Comparison of ENCODE assay signal across 29 mouse cellular contexts in the genomic region with DNA sequence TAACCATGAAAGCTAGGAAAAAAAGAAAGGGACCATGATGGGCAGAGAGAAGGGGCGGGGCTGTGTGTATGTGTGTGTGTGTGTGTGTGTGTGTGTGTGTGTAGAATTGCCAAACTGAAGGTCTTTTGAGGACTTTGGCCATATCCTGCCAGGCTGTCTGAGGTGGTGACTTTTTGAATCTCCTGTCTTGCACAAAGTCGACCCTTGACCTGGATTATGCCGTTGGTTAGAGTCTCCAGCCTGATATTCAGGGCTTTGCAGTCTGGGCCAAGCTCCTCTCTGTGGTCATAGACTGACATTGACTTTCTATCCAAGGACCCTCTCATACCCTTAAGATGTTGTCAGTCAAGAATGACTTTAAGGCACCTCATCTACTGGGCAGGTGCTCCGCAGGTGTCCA. TPM values are rescaled to one million over a fixed set of nuclear protein-coding genes. Genes with fewer than 3 reads are reported as not detected.
DNase-seq lines count a peak whose midpoint lies in the region; ATAC-seq and TF ChIP-seq lines count a peak whose summit lies in the region.
"Had no signal": no experiment of that assay in that cellular context is flagged by ENCODE, and none has a peak within 500 bp of the region (broad histone marks: within the 10 kb centered on the region; RNA-seq: fewer than 3 reads in every experiment).

No protein-coding gene starts in this region.

- no peaks in the 10 kb centered on the region for H3K36me3 ChIP-seq in liver, adult 2 months (ENCODE audit: control insufficient read depth, insufficient read depth, low read length)
- H3K36me3 ChIP-seq in liver, embryonic 12.5 days: no peaks in the 10 kb centered on the region
- H3K36me3 ChIP-seq: G1E had no signal

- no peak for TF ChIP-seq CTCF in liver, adult 2 months (IDR thresholded peaks at IDR 0.05; ENCODE audit: low read depth, low read length)

- DNase-seq in heart, adult 11 months: peak; percentile 73
- DNase-seq in heart, adult 18-20 months: no peak
- peak; percentile 72 for DNase-seq in liver, adult 2 months (ENCODE audit: extremely low read depth, low read depth, low spot score)
- no peak for DNase-seq in thymus, postnatal 10 days (ENCODE audit: low spot score in 2 of 2)
- DNase-seq: adrenal gland, adult 8-10 months; adrenal gland, postnatal 14 days; adrenal gland, postnatal 36 days; B cell, adult 2 months; cerebellum, adult 11 months; cerebellum, adult 18-20 months; cerebellum, adult 8-10 months; cerebellum, adult 9-11 months; cerebellum, postnatal 14 days; cerebellum, postnatal 36 days; embryo, embryonic 11 days had no signal

- no peak overlapping the region for H3K9ac ChIP-seq in liver, adult 2 months (ENCODE audit: low read depth, low read length)
- no peak overlapping the region for H3K9ac ChIP-seq in liver, embryonic 12.5 days
- H3K9ac ChIP-seq: embryonic facial prominence, embryonic 13.5 days; embryonic facial prominence, embryonic 15.5 days; forebrain, embryonic 12.5 days had no signal

- WGBS in liver, adult 2 months: 60% methylated on average over 4 of the region's 4 CpGs
- 86% methylated on average over 4 of the region's 4 CpGs for WGBS in liver, embryonic 12.5 days (ENCODE audit: insufficient replicate concordance)

- H3K4me2 ChIP-seq in liver, embryonic 12.5 days: no peak overlapping the region
- H3K4me2 ChIP-seq: embryonic facial prominence, embryonic 13.5 days; embryonic facial prominence, embryonic 15.5 days; forebrain, embryonic 12.5 days had no signal

- TF ChIP-seq POLR2A in liver, adult 2 months (IDR thresholded peaks at IDR 0.05; ENCODE audit: extremely low read depth, insufficient read depth, low read length): no peak

- H3K27me3 ChIP-seq in liver, adult 2 months (ENCODE audit: control insufficient read depth, insufficient read depth, low read length): no peaks in the 10 kb centered on the region
- no peaks in the 10 kb centered on the region for H3K27me3 ChIP-seq in liver, embryonic 12.5 days (replicated peaks)
- H3K27me3 ChIP-seq: CH12.LX; embryonic facial prominence, embryonic 13.5 days; embryonic facial prominence, embryonic 15.5 days; forebrain, embryonic 12.5 days had no signal

- no peaks in the 10 kb centered on the region for H3K9me3 ChIP-seq in liver, embryonic 12.5 days (replicated peaks)
- H3K9me3 ChIP-seq: embryonic facial prominence, embryonic 13.5 days; embryonic facial prominence, embryonic 15.5 days; forebrain, embryonic 10.5 days; forebrain, embryonic 12.5 days had no signal

- H3K4me1 ChIP-seq in liver, adult 2 months (ENCODE audit: control insufficient read depth, insufficient read depth, low read length): peaks cover 2% of the 10 kb centered on the region; the same call in 1 of the 2 replicates
- no peaks in the 10 kb centered on the region for H3K4me1 ChIP-seq in liver, embryonic 12.5 days
- 0 out of 2 replicates have a peak, but pooled peaks cover 3% of the 10 kb centered on the region for H3K4me1 ChIP-seq in brown adipose tissue, adult 24 weeks (ENCODE audit: control insufficient read depth, insufficient read depth, insufficient read length, low read length)
- H3K4me1 ChIP-seq: embryonic facial prominence, embryonic 13.5 days; embryonic facial prominence, embryonic 15.5 days had no signal

- ATAC-seq in liver, embryonic 12.5 days: no peak
- ATAC-seq: activated CD4-positive, CD25-positive, alpha-beta regulatory T cell, adult 4 months; CD4-positive, CD25-positive, alpha-beta regulatory T cell, adult 4 months; forebrain, embryonic 14.5 days; forebrain, embryonic 16.5 days; Patski had no signal

- H3K27ac ChIP-seq in liver, adult 2 months (replicated peaks; ENCODE audit: insufficient read depth, low read depth, low read length): no peak overlapping the region
- no peak overlapping the region for H3K27ac ChIP-seq in liver, embryonic 12.5 days
- peak overlapping the region; percentile 100 for H3K27ac ChIP-seq in brown adipose tissue, adult 24 weeks (replicated peaks; ENCODE audit: low read depth, low read length)
- H3K27ac ChIP-seq: embryonic facial prominence, embryonic 13.5 days; embryonic facial prominence, embryonic 15.5 days; forebrain, embryonic 10.5 days; forebrain, embryonic 12.5 days had no signal

- H3K79me2 ChIP-seq in liver, adult 2 months (ENCODE audit: control insufficient read depth, insufficient read depth, low read length): no peaks in the 10 kb centered on the region

- H3K4me3 ChIP-seq in liver, adult 2 months (ENCODE audit: insufficient read depth, low read depth, low read length): no peak overlapping the region
- H3K4me3 ChIP-seq in liver, embryonic 12.5 days: no peak overlapping the region
- H3K4me3 ChIP-seq in brown adipose tissue, adult 24 weeks (ENCODE audit: insufficient read depth, low read depth, low read length): no peak overlapping the region
- H3K4me3 ChIP-seq: embryonic facial prominence, embryonic 13.5 days; embryonic facial prominence, embryonic 15.5 days; erythroblast, embryonic 14.5 days; forebrain, embryonic 10.5 days; forebrain, embryonic 12.5 days had no signal

RNA-seq across cellular contexts. Expression of gene Axin2, which starts 35.8 kb away (rescaled TPM):
- 1 to 10 TPM; 3.5 to 4.7 TPM for total RNA-seq in heart, adult 18-20 months (2021)
- total RNA-seq in liver, adult 2 months (2014; rRNA removed): 3.2 and 4.0 TPM in 2 replicates
- 5.8 TPM in 2 replicates for polyA plus RNA-seq in liver, adult 2 months (2012; rRNA removed)
- polyA plus RNA-seq in liver, embryonic 12.5 days (2016; fragmentation: Nextera tagmentation; extraction: Ambion mirVana): 0.41 and 0.85 TPM in 2 replicates
- polyA plus RNA-seq in brown adipose tissue, adult 24 weeks (2012; ENCODE audit: insufficient read depth, insufficient read length, missing spikeins): 18.4 and 19.4 TPM in 2 replicates
- total RNA-seq: G1E had no signal
- polyA plus RNA-seq: G1E had no signal

Comparison
In these comparisons a context has a peak if more than half of its experiments do, and no peak if none do; other contexts are left out.
1. DNase-seq: peak in heart, adult 11 months (single experiment) and liver, adult 2 months (single experiment); none in heart, adult 18-20 months (0 of 2) and thymus, postnatal 10 days (0 of 2).